Mouse (Mus musculus): ENCODE measurements around the gene Cenpb.

- no peak for TF ChIP-seq GATA1 (IDR thresholded peaks at IDR 0.05; ENCODE audit: low read length)
- TF ChIP-seq TAL1 (IDR thresholded peaks at IDR 0.05; ENCODE audit: low read length), result no peak
Observed at GRCm38 (mm10) chr2:131203816-131204409, 24.0 kb upstream of the Cenpb start.
